Comparison of ENCODE assay signal across 8 mouse cellular contexts in the genomic region with DNA sequence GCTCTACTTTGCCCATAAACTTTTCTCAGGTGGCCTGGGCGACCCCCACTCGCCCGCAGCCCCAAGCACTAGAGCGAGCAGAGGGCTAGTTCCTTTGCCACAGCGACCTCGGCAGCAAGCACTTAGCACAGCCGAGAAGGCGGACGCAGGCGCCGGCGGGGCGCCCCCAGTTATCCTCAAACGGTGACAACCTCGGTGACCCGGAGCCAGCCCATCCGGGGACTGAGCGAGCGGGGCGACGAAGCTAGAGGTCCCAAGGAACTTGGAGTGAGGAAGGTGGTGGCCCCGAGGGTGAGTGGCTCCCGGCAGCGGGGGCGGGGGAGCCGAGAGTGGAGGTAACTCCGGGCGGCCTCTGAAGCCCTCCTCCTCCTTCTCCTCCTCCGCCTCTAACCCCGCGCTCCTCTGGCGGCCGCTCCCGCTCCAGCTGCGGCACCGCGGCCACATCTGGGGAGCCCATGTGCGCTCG. TPM values are rescaled to one million over a fixed set of nuclear protein-coding genes. Genes with fewer than 3 reads are reported as not detected.
A peak's percentile ranks its signal among the peaks of the same experiment; 100 is the strongest.
DNase-seq lines count a peak whose midpoint lies in the region; ATAC-seq and TF ChIP-seq lines count a peak whose summit lies in the region.

A gene (plus strand): TSS at position 370 of the 466 bp plus-strand sequence.

- TF ChIP-seq CTCF in embryonic fibroblast, embryonic 13.5 days (IDR thresholded peaks at IDR 0.05; ENCODE audit: borderline replicate concordance, insufficient read depth, low read length), result no peak

- peak; percentile 1 for DNase-seq in 3134 (ENCODE audit: extremely low read depth, insufficient read length, low spot score)
- DNase-seq in adrenal gland, postnatal 4 days (ENCODE audit: low spot score in 2 of 2), result peak in 1 of 2 experiments; percentile 16
- peak; percentile 79 for DNase-seq in heart, embryonic 10.5 days (ENCODE audit: low spot score)
- no peak for DNase-seq in liver, embryonic 13.5 days
- peak; percentile 9 for DNase-seq in urinary bladder, postnatal 10 days (ENCODE audit: low spot score)

- H3K4me3 ChIP-seq in embryonic fibroblast, embryonic 13.5 days (ENCODE audit: insufficient read depth, low read length), result peak within 1 kb of the TSS; percentile 68
- peak within 1 kb of the TSS; percentile 91 for H3K4me3 ChIP-seq in heart, embryonic 10.5 days
- H3K4me3 ChIP-seq in kidney, embryonic 14.5 days (ENCODE audit: low read length), result peak within 1 kb of the TSS; percentile 89
- peak within 1 kb of the TSS; percentile 62 for H3K4me3 ChIP-seq in liver, embryonic 13.5 days (replicated peaks)
- H3K4me3 ChIP-seq in neural tube, embryonic 14.5 days (ENCODE audit: low read depth, low read length), result peak within 1 kb of the TSS; percentile 83

- H3K9me3 ChIP-seq in heart, embryonic 10.5 days, result no peaks in the 10 kb centered on the region
- H3K9me3 ChIP-seq in kidney, embryonic 14.5 days (ENCODE audit: control insufficient read depth, low read length), result no peaks in the 10 kb centered on the region
- H3K9me3 ChIP-seq in liver, embryonic 13.5 days (replicated peaks), result no peaks in the 10 kb centered on the region
- no peaks in the 10 kb centered on the region for H3K9me3 ChIP-seq in neural tube, embryonic 14.5 days (ENCODE audit: control insufficient read depth, low read length)

- ATAC-seq in kidney, embryonic 14.5 days (ENCODE audit: low FRiP score, low TSS enrichment), result peak; percentile 73
- no peak for ATAC-seq in liver, embryonic 13.5 days (ENCODE audit: low read depth)
- ATAC-seq in neural tube, embryonic 14.5 days (ENCODE audit: low read depth), result peak; percentile 75

- WGBS in heart, embryonic 10.5 days, result under 1% methylated on average over 29 of the region's 39 CpGs
- under 1% methylated on average over 30 of the region's 39 CpGs for WGBS in kidney, embryonic 14.5 days
- 0% methylated on average over 27 of the region's 39 CpGs for WGBS in liver, embryonic 13.5 days (ENCODE audit: insufficient replicate concordance)
- WGBS in neural tube, embryonic 14.5 days, result under 1% methylated on average over 24 of the region's 39 CpGs

- H3K4me2 ChIP-seq in kidney, embryonic 14.5 days (replicated peaks; ENCODE audit: low read depth, low read length), result peak within 1 kb of the TSS; percentile 96
- peak within 1 kb of the TSS; percentile 69 for H3K4me2 ChIP-seq in liver, embryonic 13.5 days
- H3K4me2 ChIP-seq in neural tube, embryonic 14.5 days (ENCODE audit: low read depth, low read length), result peak within 1 kb of the TSS; percentile 98

- H3K4me1 ChIP-seq in embryonic fibroblast, embryonic 13.5 days (ENCODE audit: control insufficient read depth, insufficient read depth, low read length), result no peaks in the 10 kb centered on the region
- peaks cover 15% of the 10 kb centered on the region for H3K4me1 ChIP-seq in heart, embryonic 10.5 days
- 0 out of 2 replicates have a peak, but pooled peaks cover 2% of the 10 kb centered on the region for H3K4me1 ChIP-seq in kidney, embryonic 14.5 days (ENCODE audit: control insufficient read depth, insufficient read depth, low read length)
- H3K4me1 ChIP-seq in liver, embryonic 13.5 days (replicated peaks), result no peaks in the 10 kb centered on the region
- H3K4me1 ChIP-seq in neural tube, embryonic 14.5 days (ENCODE audit: control insufficient read depth, insufficient read depth, low read length), result peaks cover 8% of the 10 kb centered on the region; the same call in 1 of the 2 replicates

- H3K36me3 ChIP-seq in heart, embryonic 10.5 days, result no peaks in the 10 kb centered on the region
- H3K36me3 ChIP-seq in kidney, embryonic 14.5 days (ENCODE audit: control insufficient read depth, insufficient read depth, low read length), result no peaks in the 10 kb centered on the region
- no peaks in the 10 kb centered on the region for H3K36me3 ChIP-seq in liver, embryonic 13.5 days
- H3K36me3 ChIP-seq in neural tube, embryonic 14.5 days (ENCODE audit: control insufficient read depth, insufficient read depth, low read length), result no peaks in the 10 kb centered on the region

- peak within 1 kb of the TSS; percentile 88 for H3K9ac ChIP-seq in kidney, embryonic 14.5 days (ENCODE audit: low read depth, low read length)
- peak within 1 kb of the TSS; percentile 39; the same call in 1 of the 2 replicates for H3K9ac ChIP-seq in liver, embryonic 13.5 days
- H3K9ac ChIP-seq in neural tube, embryonic 14.5 days (replicated peaks; ENCODE audit: low read depth, low read length), result peak within 1 kb of the TSS; percentile 88

- no peak for TF ChIP-seq POLR2A in embryonic fibroblast, embryonic 13.5 days (IDR thresholded peaks at IDR 0.05; ENCODE audit: low read depth, low read length)

- no peak within 1 kb of the TSS for H3K27ac ChIP-seq in embryonic fibroblast, embryonic 13.5 days (ENCODE audit: insufficient read depth, low read length)
- H3K27ac ChIP-seq in heart, embryonic 10.5 days, result peak within 1 kb of the TSS; percentile 87
- peak within 1 kb of the TSS; percentile 84 for H3K27ac ChIP-seq in kidney, embryonic 14.5 days (ENCODE audit: low read depth, low read length)
- no peak within 1 kb of the TSS for H3K27ac ChIP-seq in liver, embryonic 13.5 days
- H3K27ac ChIP-seq in neural tube, embryonic 14.5 days (ENCODE audit: low read depth, low read length), result peak within 1 kb of the TSS; percentile 73

- peaks cover 21% of the 10 kb centered on the region for H3K27me3 ChIP-seq in heart, embryonic 10.5 days (ENCODE audit: insufficient read depth, poor library complexity, severe bottlenecking)
- peaks cover 3% of the 10 kb centered on the region; the same call in 1 of the 2 replicates for H3K27me3 ChIP-seq in kidney, embryonic 14.5 days (ENCODE audit: control insufficient read depth, insufficient read depth, low read length)
- peaks cover 56% of the 10 kb centered on the region for H3K27me3 ChIP-seq in liver, embryonic 13.5 days
- H3K27me3 ChIP-seq in neural tube, embryonic 14.5 days (ENCODE audit: control insufficient read depth, insufficient read depth, low read length), result no peaks in the 10 kb centered on the region; the same call in none of the 2 replicates

RNA-seq across cellular contexts. Expression of the gene that starts here (rescaled TPM):
- total RNA-seq in adrenal gland, postnatal 4 days (2021), result 10 to 100 TPM; 28.5 to 38.9 TPM
- 0.77 and 1.7 TPM in 2 replicates for polyA plus RNA-seq in embryonic fibroblast, embryonic 13.5 days (2011; ENCODE audit: insufficient read length, low read depth, missing spikeins)
- 0.78 and 1.8 TPM in 2 replicates for polyA plus RNA-seq in heart, embryonic 10.5 days (2016; fragmentation: Nextera tagmentation; extraction: Ambion mirVana)
- 5.7 and 7.3 TPM in 2 replicates for polyA plus RNA-seq in kidney, embryonic 14.5 days (2014; fragmentation: Nextera tagmentation; extraction: Ambion mirVana)
- polyA plus RNA-seq in liver, embryonic 13.5 days (2015; fragmentation: Nextera tagmentation; extraction: Ambion mirVana), result not detected in 2 replicates
- polyA plus RNA-seq in neural tube, embryonic 14.5 days (2014; fragmentation: Nextera tagmentation; extraction: Ambion mirVana), result 0.94 and 1.1 TPM in 2 replicates

Comparison
In these comparisons a context has a peak if more than half of its experiments do, and no peak if none do; other contexts are left out.
1. H3K27ac ChIP-seq: peak in heart, embryonic 10.5 days (single experiment), kidney, embryonic 14.5 days (single experiment) and neural tube, embryonic 14.5 days (single experiment); none in embryonic fibroblast, embryonic 13.5 days (single experiment) and liver, embryonic 13.5 days (single experiment).
2. Peak in every context shown above with its lines, with median percentiles within 50 percentile points of each other: H3K4me3 ChIP-seq, H3K4me2 ChIP-seq and H3K9ac ChIP-seq.